Mouse (Mus musculus): ENCODE data around the gene Scand1. TPM values are rescaled to one million over a fixed set of nuclear protein-coding genes. Genes with fewer than 3 reads are reported as not detected.

Scand1 gene
- 100 to 1,000 TPM; 123 to 130 TPM for total RNA-seq (2023)

DNA sequence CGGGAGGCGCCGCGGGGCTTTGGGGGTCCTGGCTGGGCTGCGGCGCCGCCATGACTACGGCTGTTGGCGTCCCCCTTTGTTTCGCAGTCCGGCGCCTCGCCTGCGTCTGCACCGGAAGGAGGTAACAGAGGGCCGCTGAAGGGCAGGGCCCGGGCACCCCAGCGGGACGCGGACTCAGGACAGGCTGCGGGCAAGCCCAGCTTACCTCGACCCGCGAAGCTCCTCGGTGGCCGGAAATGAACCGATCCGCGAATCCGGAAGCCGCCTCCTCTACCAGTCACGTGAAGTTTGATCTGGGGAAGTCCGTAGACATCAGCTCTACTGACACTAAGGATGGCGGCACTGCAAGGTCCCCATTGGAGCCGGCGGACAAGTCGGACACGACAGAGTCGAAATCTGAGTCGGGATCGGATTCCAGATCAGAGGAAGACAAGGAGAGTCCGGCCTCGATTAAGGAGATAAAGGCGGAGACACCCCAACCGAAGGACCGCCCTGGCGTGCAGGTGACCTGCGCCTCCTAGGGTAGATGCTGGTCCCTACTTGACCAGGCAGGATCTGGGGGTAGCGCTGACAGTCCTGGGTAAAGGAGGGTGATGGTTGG lies at the start of gene Scand1, which contains the start of gene Cnbd2:
Scand1 (minus strand) TSS at position 408 of the 601 bp plus-strand sequence.
Cnbd2 (plus strand) TSS at position 3 of the 601 bp plus-strand sequence.

Other genes with a start within 250 kb of the Scand1 start
- 1 to 10 TPM; 4.9 to 5.0 TPM for gene Spag4, start 247.5 kb downstream of the Scand1 start, total RNA-seq (2023)
- 10 to 100 TPM; 68.4 to 75.3 TPM for gene Cpne1, start 200.7 kb downstream of the Scand1 start, total RNA-seq (2023)
- 10 to 100 TPM; 36.8 to 44.8 TPM for gene Rbm12, start 200.7 kb downstream of the Scand1 start, total RNA-seq (2023)
- 10 to 100 TPM; 28.3 to 34.8 TPM for gene Gm28036, start 185.6 kb downstream of the Scand1 start, total RNA-seq (2023)
- gene Romo1, start 168.7 kb downstream of the Scand1 start, total RNA-seq (2023) = 10 to 100 TPM; 64.2 to 91.4 TPM
- gene Nfs1, start 168.5 kb downstream of the Scand1 start, total RNA-seq (2023) = 10 to 100 TPM; 38.8 to 40.7 TPM
- 1,000 to 10,000 TPM; 1,897 to 2,007 TPM for gene Rbm39, start 132.5 kb downstream of the Scand1 start, total RNA-seq (2023)
- gene Phf20, start 116.2 kb downstream of the Scand1 start, total RNA-seq (2023) = 10 to 100 TPM; 73.2 to 81.1 TPM
- 10 to 100 TPM in 1 of 2 experiments, 1 to 10 TPM in 1; 6.0 to 11.6 TPM for gene Cnbd2, start 405 bp downstream of the Scand1 start, total RNA-seq (2023)
- gene Epb41l1, start 108.2 kb upstream of the Scand1 start, total RNA-seq (2023) = under 1 TPM in 1 of 2 experiments, not detected in 1; 0.09 TPM
- 10 to 100 TPM; 36.8 to 38.4 TPM for gene Aar2, start 234.9 kb upstream of the Scand1 start, total RNA-seq (2023)